Mouse (Mus musculus) adrenal gland (tissue): ENCODE results near the gene Rbbp5.

Experiments
- intact Hi-C: fragments of 180-260 bp; cut with DNase I; formaldehyde crosslinking; loops from one replicate; pipeline ENCODE4 v1.15.1; 2025

Gene Rbbp5

DNA sequence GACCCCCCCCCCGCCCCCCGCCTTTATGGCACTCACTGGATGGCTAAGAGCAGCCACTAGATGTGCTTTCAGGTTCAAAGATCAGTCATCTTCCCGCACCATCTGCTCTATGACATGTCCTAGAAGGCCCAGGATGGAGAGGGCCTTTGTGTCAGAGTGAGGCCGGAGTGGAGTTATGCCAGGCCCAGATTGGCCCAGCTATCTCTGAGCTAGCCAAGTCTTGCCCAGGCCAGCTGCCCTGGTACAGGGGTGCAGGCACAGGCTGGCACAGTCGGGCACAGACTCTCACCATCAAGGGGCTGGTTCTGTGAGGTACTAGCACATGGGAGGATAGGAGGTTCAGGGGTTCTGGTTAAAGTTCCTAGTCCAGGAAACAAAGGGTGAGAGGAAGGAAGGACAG is 60.6 kb downstream of the Rbbp5 start:
- intact Hi-C loops: no loop called here

DNA sequence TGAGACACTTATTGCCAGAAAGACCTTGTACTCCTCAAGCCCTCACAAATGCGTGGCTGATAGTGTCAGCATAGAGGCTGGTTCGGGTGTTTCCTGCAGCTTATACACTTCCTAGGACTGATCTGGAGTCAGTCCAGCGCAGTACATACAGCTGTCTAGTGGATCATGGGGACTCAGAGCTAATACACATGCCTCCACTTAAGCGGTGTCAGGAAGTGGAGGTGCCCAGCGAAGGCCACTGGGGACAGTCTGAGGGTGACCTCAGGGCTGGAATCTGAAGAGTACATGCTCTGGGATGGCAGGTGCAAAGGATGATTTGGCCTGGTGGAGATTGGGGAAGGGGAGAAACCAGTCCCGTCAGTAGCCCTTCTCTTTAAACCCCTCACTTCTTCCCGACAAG is 63.5 kb downstream of the Rbbp5 start:
- intact Hi-C loops: no loop called here

GRCm38 (mm10) chr1:132541171-132541823 is 64.1 kb downstream of the Rbbp5 start:
- intact Hi-C loops: no loop called here

GRCm38 (mm10) chr1:132541824-132542599 is 64.8 kb downstream of the Rbbp5 start:
- intact Hi-C loops: no loop called here

DNA sequence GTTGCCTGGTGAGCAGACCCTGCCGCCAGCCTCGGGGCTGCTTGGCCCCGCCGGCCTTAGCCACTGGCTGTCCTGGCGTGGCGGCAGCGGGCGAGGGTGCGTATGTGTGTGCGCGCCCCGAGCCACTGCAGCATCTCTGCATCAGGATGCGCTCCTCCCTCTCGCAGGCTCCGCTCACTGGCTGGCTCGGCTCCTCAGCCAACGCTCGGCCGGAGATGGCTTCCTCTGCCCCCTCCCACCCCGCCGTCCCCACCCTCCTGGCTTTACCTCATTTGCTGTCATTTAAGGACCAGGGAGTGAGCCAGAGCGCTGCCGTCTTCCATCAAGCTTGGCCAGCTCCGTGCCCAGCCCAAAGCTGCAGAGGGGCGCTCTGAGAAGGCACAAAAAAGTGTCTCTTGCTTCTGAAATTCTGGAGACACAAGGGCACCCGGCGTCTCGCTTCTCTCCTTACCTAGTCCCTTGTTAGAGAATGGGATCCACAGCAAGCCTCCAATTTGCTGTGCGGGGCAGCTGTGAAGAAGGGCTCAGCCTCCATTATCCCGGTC is 65.7 kb downstream of the Rbbp5 start, which contains the start of gene Cntn2:
Cntn2 (minus strand) TSS at position 495 of the 545 bp plus-strand sequence.
- intact Hi-C loops: no loop called here

- intact Hi-C loops: no loop called here
These were observed 66.6 kb downstream of the Rbbp5 start for GRCm38 (mm10) chr1:132543789-132544188.
